14 mouse cellular contexts compared by ENCODE assay signal in the genomic region with DNA sequence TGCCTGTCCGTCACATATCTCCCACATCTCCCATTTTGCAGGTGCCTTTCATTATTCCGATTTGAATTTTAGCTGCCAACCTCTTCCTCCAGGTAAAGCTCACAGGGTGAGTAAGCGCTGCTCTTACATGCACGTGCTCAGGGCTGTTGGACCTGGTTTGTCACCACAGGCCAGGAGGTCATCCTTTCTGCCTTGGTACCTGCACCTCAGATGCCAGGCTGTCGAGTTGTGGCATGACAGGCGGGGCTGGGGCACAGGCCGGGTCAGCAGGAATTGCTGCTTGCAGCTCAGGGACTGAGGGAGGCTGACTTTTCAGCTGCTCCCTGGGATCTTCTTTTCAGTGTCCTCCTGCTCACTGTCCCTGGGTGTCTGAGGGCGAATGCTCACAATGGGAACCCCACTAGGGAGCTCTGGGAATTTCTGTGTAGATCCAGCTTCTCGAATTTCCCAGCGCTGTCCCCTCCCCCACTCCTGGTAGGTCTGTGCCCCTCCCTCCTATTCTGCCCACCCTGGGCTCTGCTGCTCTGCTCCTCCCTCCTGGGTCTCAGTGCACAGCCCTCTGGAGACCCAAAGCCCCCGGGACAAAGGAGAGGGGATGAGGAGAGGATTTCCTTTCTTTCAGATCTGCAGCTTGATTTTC. TPM values are rescaled to one million over a fixed set of nuclear protein-coding genes. Genes with fewer than 3 reads are reported as not detected.
DNase-seq lines count a peak whose midpoint lies in the region; ATAC-seq and TF ChIP-seq lines count a peak whose summit lies in the region.
"Had no signal": no experiment of that assay in that cellular context is flagged by ENCODE, and none has a peak within 500 bp of the region (broad histone marks: within the 10 kb centered on the region; RNA-seq: fewer than 3 reads in every experiment).

No protein-coding gene starts in this region.

- peak overlapping the region; percentile 6; the same call in 1 of the 2 replicates for H3K4me2 ChIP-seq in forebrain, embryonic 12.5 days
- H3K4me2 ChIP-seq in forebrain, postnatal 0 days (ENCODE audit: low read depth) = no peak overlapping the region
- H3K4me2 ChIP-seq in midbrain, embryonic 11.5 days = peak overlapping the region; percentile 24; the same call in 1 of the 2 replicates

- no peak for DNase-seq in forebrain, postnatal 0 days
- DNase-seq in urinary bladder, adult 2 months (ENCODE audit: low spot score) = peak; percentile 30
- no peak for DNase-seq in urinary bladder, postnatal 4 days (ENCODE audit: low spot score in 2 of 2)
- DNase-seq in midbrain, embryonic 11.5 days (ENCODE audit: low spot score, missing footprints) = peak; percentile 92
- DNase-seq in thymus, postnatal 10 days (ENCODE audit: low spot score in 2 of 2) = no peak
- DNase-seq in heart, adult 18-20 months = no peak
- no peak for DNase-seq in heart, adult 9 months (ENCODE audit: low spot score in 2 of 2)
- DNase-seq: cerebellum, postnatal 14 days; spleen, adult 18-20 months; thymus, postnatal 36 days had no signal

- H3K4me3 ChIP-seq in forebrain, embryonic 12.5 days (replicated peaks) = no peak overlapping the region
- H3K4me3 ChIP-seq in forebrain, postnatal 0 days (ENCODE audit: low read depth, low read length) = no peak overlapping the region
- no peak overlapping the region for H3K4me3 ChIP-seq in midbrain, embryonic 11.5 days (ENCODE audit: low read depth, low read length)

- peaks cover 31% of the 10 kb centered on the region for H3K27me3 ChIP-seq in forebrain, embryonic 12.5 days
- H3K27me3 ChIP-seq in forebrain, postnatal 0 days (ENCODE audit: insufficient read depth, low read length) = peaks cover 3% of the 10 kb centered on the region
- peaks cover 13% of the 10 kb centered on the region for H3K27me3 ChIP-seq in midbrain, embryonic 11.5 days (ENCODE audit: control insufficient read depth, insufficient read depth, low read length)
- H3K27me3 ChIP-seq: Patski had no signal

- no peak for TF ChIP-seq CTCF in forebrain, postnatal 0 days (IDR thresholded peaks at IDR 0.05; ENCODE audit: low read depth)

- 10% methylated on average over 11 of the region's 11 CpGs for WGBS in forebrain, embryonic 12.5 days
- WGBS in forebrain, postnatal 0 days = 25% methylated on average over 11 of the region's 11 CpGs
- 11% methylated on average over 11 of the region's 11 CpGs for WGBS in midbrain, embryonic 11.5 days

- H3K9ac ChIP-seq in forebrain, embryonic 12.5 days = no peak overlapping the region
- no peak overlapping the region for H3K9ac ChIP-seq in forebrain, postnatal 0 days
- peak overlapping the region; percentile 27 for H3K9ac ChIP-seq in midbrain, embryonic 11.5 days (ENCODE audit: low read length)

- peak; percentile 54; the same call in 1 of the 2 replicates for ATAC-seq in forebrain, embryonic 12.5 days (ENCODE audit: low FRiP score)
- ATAC-seq in forebrain, postnatal 0 days = no peak
- peak; percentile 79 for ATAC-seq in midbrain, embryonic 11.5 days (ENCODE audit: low FRiP score)
- ATAC-seq: intestine, postnatal 0 days; lung, postnatal 0 days; Patski had no signal

- peaks cover 36% of the 10 kb centered on the region for H3K4me1 ChIP-seq in forebrain, embryonic 12.5 days
- no peaks in the 10 kb centered on the region for H3K4me1 ChIP-seq in forebrain, postnatal 0 days (ENCODE audit: insufficient read depth)
- H3K4me1 ChIP-seq in midbrain, embryonic 11.5 days (ENCODE audit: control insufficient read depth, insufficient read depth, low read length) = peaks cover 23% of the 10 kb centered on the region

- H3K36me3 ChIP-seq in forebrain, embryonic 12.5 days (replicated peaks) = no peaks in the 10 kb centered on the region
- H3K36me3 ChIP-seq in forebrain, postnatal 0 days (ENCODE audit: insufficient read depth) = no peaks in the 10 kb centered on the region; the same call in 1 of the 2 replicates
- H3K36me3 ChIP-seq in midbrain, embryonic 11.5 days (ENCODE audit: control insufficient read depth, insufficient read depth, low read length) = no peaks in the 10 kb centered on the region

- H3K27ac ChIP-seq in forebrain, embryonic 12.5 days = no peak overlapping the region
- no peak overlapping the region for H3K27ac ChIP-seq in forebrain, postnatal 0 days (ENCODE audit: low read depth, low read length)
- H3K27ac ChIP-seq in midbrain, embryonic 11.5 days (ENCODE audit: low read depth, low read length) = no peak overlapping the region; the same call in 1 of the 2 replicates

- H3K9me3 ChIP-seq in forebrain, embryonic 12.5 days = no peaks in the 10 kb centered on the region
- H3K9me3 ChIP-seq in forebrain, postnatal 0 days (ENCODE audit: low read length) = no peaks in the 10 kb centered on the region
- H3K9me3 ChIP-seq in midbrain, embryonic 11.5 days (ENCODE audit: control insufficient read depth, low read length) = no peaks in the 10 kb centered on the region

RNA-seq across cellular contexts. Expression of a gene that starts 3.2 kb away (rescaled TPM):
- polyA plus RNA-seq in forebrain, embryonic 12.5 days (2016; fragmentation: Nextera tagmentation; extraction: Ambion mirVana) = 3.4 and 5.5 TPM in 2 replicates
- total RNA-seq in forebrain, postnatal 0 days (2014; rRNA removed) = 5.1 and 11.2 TPM in 2 replicates
- 2.1 and 2.9 TPM in 2 replicates for polyA plus RNA-seq in forebrain, postnatal 0 days (2015; fragmentation: Nextera tagmentation; extraction: Ambion mirVana)
- polyA plus RNA-seq in urinary bladder, adult 2 months (2012; rRNA removed) = 2,043 and 2,359 TPM in 2 replicates
- 6.9 TPM in 2 replicates for polyA plus RNA-seq in midbrain, embryonic 11.5 days (2014; fragmentation: Nextera tagmentation; extraction: Ambion mirVana)
- 10 to 100 TPM; 34.0 to 36.3 TPM for total RNA-seq in heart, adult 18-20 months (2021)

RNA-seq across cellular contexts. Expression of a gene that starts 57.8 kb away (rescaled TPM):
- 10.4 and 12.0 TPM in 2 replicates for polyA plus RNA-seq in forebrain, embryonic 12.5 days (2016; fragmentation: Nextera tagmentation; extraction: Ambion mirVana)
- 3.7 and 5.1 TPM in 2 replicates for total RNA-seq in forebrain, postnatal 0 days (2014; rRNA removed)
- polyA plus RNA-seq in forebrain, postnatal 0 days (2015; fragmentation: Nextera tagmentation; extraction: Ambion mirVana) = 1.7 and 2.2 TPM in 2 replicates
- polyA plus RNA-seq in urinary bladder, adult 2 months (2012; rRNA removed) = 3.6 and 3.7 TPM in 2 replicates
- 11.1 and 11.2 TPM in 2 replicates for polyA plus RNA-seq in midbrain, embryonic 11.5 days (2014; fragmentation: Nextera tagmentation; extraction: Ambion mirVana)
- 1 to 10 TPM; 2.3 to 2.6 TPM for total RNA-seq in heart, adult 18-20 months (2021)

Comparison
In these comparisons a context has a peak if more than half of its experiments do, and no peak if none do; other contexts are left out.
1. DNase-seq: peak in urinary bladder, adult 2 months (single experiment) and midbrain, embryonic 11.5 days (single experiment); none in forebrain, postnatal 0 days (single experiment), urinary bladder, postnatal 4 days (0 of 2), thymus, postnatal 10 days (0 of 2), heart, adult 18-20 months (0 of 2) and heart, adult 9 months (0 of 2).
2. RNA of a gene that starts 3.2 kb away (polyA plus RNA-seq): 2,043 to 2,359 TPM in urinary bladder, adult 2 months; 6.9 TPM in midbrain, embryonic 11.5 days, 3.4 to 5.5 TPM in forebrain, embryonic 12.5 days and 2.1 to 2.9 TPM in forebrain, postnatal 0 days; every median in the first group is over 100 times any median in the second.